Mouse (Mus musculus): ENCODE results near the gene Ssh1.
A peak's percentile ranks its signal among the peaks of the same experiment; 100 is the strongest.

DNA sequence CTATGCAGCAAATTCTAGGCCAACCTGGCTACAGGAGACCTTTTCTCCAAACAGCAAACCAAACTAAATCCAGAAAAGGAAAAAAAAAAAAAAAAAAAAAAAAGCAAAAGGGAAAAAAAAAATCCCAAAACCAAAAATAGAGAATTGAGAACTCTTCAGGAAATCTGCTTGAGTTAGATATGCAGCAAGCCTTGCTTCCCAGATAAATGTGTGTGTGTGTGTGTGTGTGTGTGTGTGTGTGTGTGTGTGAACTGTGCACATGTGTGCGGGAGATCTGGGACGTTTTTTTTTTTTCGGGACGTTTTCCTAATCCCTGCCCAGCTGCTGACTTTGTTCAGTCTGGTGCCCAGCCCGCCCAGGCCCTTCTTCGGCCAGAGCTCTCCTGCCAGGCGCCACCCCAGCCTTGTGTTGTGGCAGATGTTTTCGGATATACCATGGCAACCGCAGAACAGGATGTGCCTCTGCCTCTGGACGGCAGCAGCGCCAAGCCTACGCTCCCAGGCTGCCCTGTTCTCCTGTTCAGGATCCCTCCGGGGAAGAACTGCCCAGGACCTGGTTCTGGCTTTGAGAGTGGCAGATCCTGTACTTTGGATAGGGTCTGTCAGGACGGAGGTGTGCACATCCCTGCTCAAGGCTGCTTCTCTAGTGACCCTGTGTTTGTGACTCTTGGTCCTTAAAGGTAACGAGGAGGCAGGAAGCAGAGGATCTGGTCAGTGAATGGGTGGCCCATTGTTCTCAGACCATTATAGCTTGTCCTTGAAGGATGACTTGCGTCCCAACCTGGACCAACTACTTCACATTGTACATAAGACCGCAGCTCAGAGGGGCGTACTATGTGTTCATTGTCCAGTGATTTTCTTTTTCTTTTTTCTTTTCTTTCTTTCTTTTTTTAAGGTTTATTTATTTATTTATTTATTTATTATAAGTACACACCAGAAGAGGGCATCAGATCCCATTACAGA lies 62.8 kb downstream of the Ssh1 start:
- TF ChIP-seq MYOG (IDR thresholded peaks at IDR 0.05; ENCODE audit: control insufficient read depth, extremely low read depth, insufficient read length) = no peak
- peak; percentile 2 for TF ChIP-seq CTCF (IDR thresholded peaks at IDR 0.05; ENCODE audit: control insufficient read depth, insufficient read depth, insufficient read length)

Data from C2C12 (cell line).